Mouse (Mus musculus) testis, adult 2 months (tissue): ENCODE data around the gene Klhl10.

Source experiments
- CTCF ChIP-seq: fragments of 200-500 bp; IDR thresholded peaks from 2 replicates; pipeline ENCODE4 v1.5.1; 2012; ENCODE audit warnings: low read depth, mild to moderate bottlenecking, inconsistent platforms, low read length, moderate library complexity; ENCODE audit not compliant: control insufficient read depth, insufficient read depth, insufficient replicate concordance
- POLR2A ChIP-seq: fragments of 200-500 bp; IDR thresholded peaks from 2 replicates; pipeline ENCODE4 v1.6.1; 2012; ENCODE audit warnings: low read depth, mild to moderate bottlenecking, inconsistent platforms, low read length, moderate library complexity; ENCODE audit not compliant: control insufficient read depth

- TF ChIP-seq CTCF (no peak), POLR2A (peak; percentile 14; the same call in 1 of the 2 replicates)
Observed at GRCm38 (mm10) chr11:100441797-100442196, at the start of gene Klhl10, which contains the start of gene Nt5c3b.
